In the genomic region with DNA sequence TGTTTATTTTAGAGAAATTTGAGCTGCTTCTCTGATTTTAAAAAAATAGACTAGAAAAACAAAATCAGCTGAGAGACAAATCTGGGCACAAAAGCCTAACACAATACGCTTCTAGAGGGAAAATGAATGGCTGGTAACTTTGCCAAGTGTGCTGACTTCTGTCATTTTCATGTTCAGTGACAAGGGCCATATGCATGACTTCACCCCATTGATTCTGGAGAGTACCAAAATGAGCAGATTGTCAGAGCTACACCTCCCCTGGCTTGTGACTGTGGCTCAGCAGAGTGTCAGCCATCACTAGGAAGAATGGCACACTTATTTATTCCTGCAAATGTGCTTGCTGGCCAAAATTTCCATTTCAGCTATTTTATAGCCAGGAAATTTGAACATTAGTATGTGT, we compare ENCODE assay signal across 11 mouse cellular contexts.
A peak's percentile ranks its signal among the peaks of the same experiment; 100 is the strongest.
DNase-seq lines count a peak whose midpoint lies in the region; ATAC-seq and TF ChIP-seq lines count a peak whose summit lies in the region.
"Had no signal": no experiment of that assay in that cellular context is flagged by ENCODE, and none has a peak within 500 bp of the region (broad histone marks: within the 10 kb centered on the region; RNA-seq: fewer than 3 reads in every experiment).

No protein-coding gene starts in this region.

- H3K4me1 ChIP-seq in neural tube, embryonic 15.5 days, result no peaks in the 10 kb centered on the region
- H3K4me1 ChIP-seq: liver, embryonic 13.5 days had no signal

- no peak overlapping the region for H3K4me2 ChIP-seq in neural tube, embryonic 15.5 days
- H3K4me2 ChIP-seq: liver, embryonic 13.5 days; midbrain, embryonic 11.5 days had no signal

- ATAC-seq in neural tube, embryonic 15.5 days (ENCODE audit: low FRiP score), result peak; percentile 59; the same call in 1 of the 2 replicates

- no peaks in the 10 kb centered on the region for H3K36me3 ChIP-seq in neural tube, embryonic 15.5 days
- H3K36me3 ChIP-seq: liver, embryonic 13.5 days had no signal

- H3K4me3 ChIP-seq in neural tube, embryonic 15.5 days (replicated peaks), result no peak overlapping the region
- H3K4me3 ChIP-seq in layer of hippocampus, adult 2 months, result no peak overlapping the region
- H3K4me3 ChIP-seq: liver, embryonic 13.5 days had no signal

- no peak for TF ChIP-seq CTCF in layer of hippocampus, adult 2 months (conservative IDR thresholded peaks at IDR 0.05)

- H3K27me3 ChIP-seq in neural tube, embryonic 15.5 days (replicated peaks), result no peaks in the 10 kb centered on the region
- H3K27me3 ChIP-seq: liver, embryonic 13.5 days had no signal

- WGBS in neural tube, embryonic 15.5 days, result 80% methylated on average over 1 of the region's 1 CpGs

- DNase-seq in neural tube, embryonic 10.5 days (ENCODE audit: extremely low spot score, low spot score), result no peak
- DNase-seq in cerebellum, adult 8-10 months, result peak; percentile 24
- DNase-seq in layer of hippocampus, adult 2 months (ENCODE audit: low spot score in 2 of 2), result peak; percentile 40 to 57
- no peak for DNase-seq in liver
- no peak for DNase-seq in lung, postnatal 10 days
- no peak for DNase-seq in gastrocnemius, postnatal 25 days
- DNase-seq: kidney, postnatal 14 days; liver, embryonic 13.5 days; lung, postnatal 14 days had no signal

- no peak overlapping the region for H3K27ac ChIP-seq in neural tube, embryonic 15.5 days (replicated peaks)
- H3K27ac ChIP-seq in layer of hippocampus, adult 2 months, result no peak overlapping the region
- H3K27ac ChIP-seq: liver, embryonic 13.5 days had no signal

- H3K9me3 ChIP-seq in neural tube, embryonic 15.5 days (replicated peaks), result no peaks in the 10 kb centered on the region
- H3K9me3 ChIP-seq: liver, embryonic 13.5 days had no signal

- no peak overlapping the region for H3K9ac ChIP-seq in neural tube, embryonic 15.5 days (replicated peaks)
- H3K9ac ChIP-seq: liver, embryonic 13.5 days had no signal

Comparison
In these comparisons a context has a peak if more than half of its experiments do, and no peak if none do; other contexts are left out.
1. DNase-seq: peak in cerebellum, adult 8-10 months (single experiment) and layer of hippocampus, adult 2 months (2 of 2); none in neural tube, embryonic 10.5 days (single experiment), liver (single experiment), lung, postnatal 10 days (single experiment) and gastrocnemius, postnatal 25 days (single experiment).